Mouse (Mus musculus) neural tube, embryonic 14.5 days (tissue): Measurements from ENCODE around the gene Olig2. TPM values are rescaled to one million over a fixed set of nuclear protein-coding genes. Genes with fewer than 3 reads are reported as not detected.

Experiments
- polyA plus RNA-seq: library from polyadenylated mRNA; unstranded; fragments of >200 nt; fragmentation: Nextera tagmentation; extraction: Ambion mirVana; gene quantifications from 2 replicates; pipeline ENCODE4 v1.2.1, GENCODE M21; 2014

Gene Olig2
- polyA plus RNA-seq, 1 experiment from 2014 or later: 8.3 TPM

Other genes starting within 250 kb of the Olig2 start
- gene Synj1, start 214.1 kb upstream of the Olig2 start, polyA plus RNA-seq: 62.7 and 72.0 TPM in 2 replicates
- 89.2 and 96.1 TPM in 2 replicates for gene Paxbp1, start 180.9 kb upstream of the Olig2 start, polyA plus RNA-seq
- gene 4932438H23Rik, start 130.3 kb upstream of the Olig2 start, polyA plus RNA-seq: 0.37 and 0.41 TPM in 2 replicates
- 49.3 and 62.2 TPM in 2 replicates for gene Olig1, start 44.3 kb downstream of the Olig2 start, polyA plus RNA-seq
- gene Ifnar2, start 147.3 kb downstream of the Olig2 start, polyA plus RNA-seq: 33.8 and 40.6 TPM in 2 replicates
- gene Gm21970, start 166.3 kb downstream of the Olig2 start, polyA plus RNA-seq: not detected in 2 replicates
- 7.1 and 13.7 TPM in 2 replicates for gene Il10rb, start 180.7 kb downstream of the Olig2 start, polyA plus RNA-seq